Mouse (Mus musculus) liver, embryonic 14.5 days (tissue): ENCODE data around the gene Evi5.
A peak's percentile ranks its signal among the peaks of the same experiment; 100 is the strongest.

Experiments
- CTCF ChIP-seq: IDR thresholded peaks from 2 replicates; pipeline ENCODE4 v1.5.1; 2016; ENCODE audit warnings: antibody characterized with exemption, low read depth, control low read depth
- EP300 ChIP-seq: IDR thresholded peaks from 2 replicates; pipeline ENCODE4 v1.6.1; 2016; ENCODE audit warnings: antibody characterized with exemption, low read depth

DNA sequence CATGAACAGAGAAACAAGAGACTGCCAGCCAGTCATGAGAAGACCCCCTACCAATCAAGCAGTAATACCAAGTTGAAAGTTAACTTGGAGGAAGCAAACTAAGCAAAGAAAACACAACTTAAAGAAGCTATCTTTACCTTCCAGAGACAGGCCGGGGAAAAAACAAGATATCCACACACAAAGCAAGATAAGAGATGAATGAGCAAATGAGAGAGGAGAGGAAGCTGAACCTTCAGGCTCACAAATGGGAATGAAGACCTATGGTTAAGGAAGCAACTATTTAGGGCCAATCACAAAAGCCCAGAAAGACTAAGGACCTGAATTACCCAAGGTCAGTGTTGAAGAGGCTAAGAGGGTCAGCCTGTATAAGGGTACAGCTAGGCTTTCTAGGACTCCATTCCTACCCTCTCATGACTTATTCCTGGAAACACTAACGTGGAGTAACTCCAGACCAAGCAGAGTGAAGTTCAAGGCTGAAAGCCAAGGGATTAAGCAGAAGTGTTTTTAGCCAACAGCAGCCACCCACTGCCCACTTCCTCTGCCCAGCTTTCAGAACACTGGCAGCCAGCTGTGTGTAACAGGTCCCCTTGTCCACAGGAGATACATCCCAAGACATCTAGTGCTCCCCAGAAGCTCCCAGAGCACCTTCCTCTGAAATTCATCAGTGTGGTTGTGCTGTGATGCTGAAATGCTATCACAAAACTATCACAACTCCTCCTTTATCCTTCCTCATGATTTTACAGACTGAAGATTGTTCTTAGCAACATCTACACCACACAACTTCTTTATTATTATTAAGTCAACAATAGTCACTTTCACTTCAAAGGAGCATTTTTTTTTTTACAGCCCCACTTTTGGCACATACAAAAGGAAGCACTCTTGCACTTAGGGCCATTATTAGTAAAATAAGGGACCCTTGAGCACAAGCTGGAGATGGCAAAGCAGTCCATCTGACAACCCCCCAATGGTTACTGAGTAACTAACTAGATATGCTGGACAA lies 8.5 kb downstream of the Evi5 start:
- no peak for TF ChIP-seq CTCF
- peak; percentile 77 for TF ChIP-seq EP300
